Mouse (Mus musculus): ENCODE measurements at regions not wholly inside any gene's neighbourhood (a gene's known extent, or its start where the extent isn't known, plus 50 kb on each side); places are given as distances from the start of the nearest gene placed in this dataset.
A peak's percentile ranks its signal among the peaks of the same experiment; 100 is the strongest.

GRCm38 (mm10) chrX:76795304-76795703, 192.6 kb upstream of the Cldn34d start:
- no peaks in the 10 kb centered on the region for H3K36me3 ChIP-seq (replicated peaks; ENCODE audit: control insufficient read depth, insufficient read depth)
- no peaks in the 10 kb centered on the region for H3K27me3 ChIP-seq (ENCODE audit: control insufficient read depth, insufficient read depth, low read length)
- no peaks in the 10 kb centered on the region for H3K9me3 ChIP-seq (ENCODE audit: control insufficient read depth, low read length)
- no peak overlapping the region for H3K27ac ChIP-seq
- no peak overlapping the region for H3K4me2 ChIP-seq (replicated peaks)
- ATAC-seq (ENCODE audit: low FRiP score) (no peak), DNase-seq (ENCODE audit: low spot score) (no peak)
- no peaks in the 10 kb centered on the region for H3K4me1 ChIP-seq (replicated peaks; ENCODE audit: control insufficient read depth, insufficient read depth, low read length)
- no peak overlapping the region for H3K4me3 ChIP-seq (replicated peaks; ENCODE audit: low read length)
- 81% methylated on average over 1 of the region's 1 CpGs for WGBS
- H3K9ac ChIP-seq, result no peak overlapping the region

GRCm38 (mm10) chrX:76790613-76791012, 187.9 kb upstream of the Cldn34d start:
- Histone ChIP-seq H3K27ac (no peak overlapping the region), H3K4me1 (replicated peaks; ENCODE audit: control insufficient read depth, insufficient read depth, low read length) (no peaks in the 10 kb centered on the region), H3K9me3 (ENCODE audit: control insufficient read depth, low read length) (no peaks in the 10 kb centered on the region), H3K4me3 (replicated peaks; ENCODE audit: low read length) (no peak overlapping the region), H3K27me3 (ENCODE audit: control insufficient read depth, insufficient read depth, low read length) (no peaks in the 10 kb centered on the region), H3K4me2 (replicated peaks) (no peak overlapping the region), H3K9ac (no peak overlapping the region), H3K36me3 (replicated peaks; ENCODE audit: control insufficient read depth, insufficient read depth) (no peaks in the 10 kb centered on the region)
- DNase-seq (ENCODE audit: low spot score), result peak; percentile 36
- no peak for ATAC-seq (ENCODE audit: low FRiP score)

GRCm38 (mm10) chrX:76780044-76780443, 177.3 kb upstream of the Cldn34d start:
- no peak for ATAC-seq (ENCODE audit: low FRiP score)

More at GRCm38 (mm10) chrX:76780044-76780443, 177.3 kb upstream of the Cldn34d start:
- no peak overlapping the region for H3K9ac ChIP-seq
- no peaks in the 10 kb centered on the region for H3K9me3 ChIP-seq (ENCODE audit: control insufficient read depth, low read length)
- no peak for DNase-seq (ENCODE audit: low spot score)
- H3K4me1 ChIP-seq (replicated peaks; ENCODE audit: control insufficient read depth, insufficient read depth, low read length), result no peaks in the 10 kb centered on the region
- H3K27ac ChIP-seq, result no peak overlapping the region
- H3K36me3 ChIP-seq (replicated peaks; ENCODE audit: control insufficient read depth, insufficient read depth), result no peaks in the 10 kb centered on the region
- H3K27me3 ChIP-seq (ENCODE audit: control insufficient read depth, insufficient read depth, low read length), result no peaks in the 10 kb centered on the region
- H3K4me3 ChIP-seq (replicated peaks; ENCODE audit: low read length), result no peak overlapping the region
- H3K4me2 ChIP-seq (replicated peaks), result no peak overlapping the region
